Mouse (Mus musculus) hematopoietic stem cell, adult 5-6 weeks (primary cell): Measurements from ENCODE around the gene Pigz. TPM values are rescaled to one million over a fixed set of nuclear protein-coding genes. Genes with fewer than 3 reads are reported as not detected.

Experiments
- ATAC-seq, 2 experiments: fragments of 125-278 bp in 1 of 2; replicated peaks in 1 of 2; 2 replicates each; pipeline ENCODE4 v1.8.0; 2016 to 2017; ENCODE audit warnings: inconsistent platforms in 2 of 2, mild to moderate bottlenecking in 2 of 2, moderate number of reproducible peaks in 2 of 2, low read depth in 1 of 2, moderate TSS enrichment in 1 of 2; ENCODE audit not compliant: low FRiP score in 2 of 2, poor library complexity in 2 of 2, severe bottlenecking in 2 of 2, insufficient read depth in 1 of 2, low TSS enrichment in 1 of 2
- total RNA-seq: library from RNA; stranded (forward); fragments of 172-1452, 232-1000 nt; gene quantifications from 2 replicates; pipeline ENCODE4 v1.2.3, GENCODE M21; 2017

The Pigz gene
- total RNA-seq, 1 experiment from 2014 or later, result not detected

DNA sequence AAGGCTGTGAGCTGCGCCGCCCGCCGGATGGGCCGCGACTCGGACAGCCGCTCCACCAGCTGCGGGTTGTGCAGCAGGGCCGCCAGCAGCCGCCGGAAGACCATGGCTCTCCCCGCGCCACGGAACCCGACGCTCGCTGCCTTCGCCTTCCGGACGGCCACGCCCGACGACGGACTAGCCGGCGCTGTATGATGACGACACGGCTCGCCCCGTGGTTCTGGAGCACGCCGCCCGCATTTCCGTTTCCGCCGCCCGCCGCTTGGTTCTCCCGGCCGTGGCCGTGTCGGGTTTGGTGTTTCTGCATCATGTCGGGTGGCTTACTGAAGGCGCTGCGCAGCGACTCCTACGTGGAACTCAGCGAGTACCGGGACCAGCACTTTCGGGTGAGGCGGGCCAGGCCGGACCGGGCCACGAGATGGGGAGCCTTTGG lies 14.7 kb downstream of the Pigz start, which contains the start of the genes 0610012G03Rik and Ncbp2:
Gene 0610012G03Rik, minus strand, starts transcription at position 150 of the 430 bp plus-strand sequence.
Gene Ncbp2, plus strand, starts transcription at position 169 of the 430 bp plus-strand sequence.
- peak; percentile 87 to 89 for ATAC-seq

DNA sequence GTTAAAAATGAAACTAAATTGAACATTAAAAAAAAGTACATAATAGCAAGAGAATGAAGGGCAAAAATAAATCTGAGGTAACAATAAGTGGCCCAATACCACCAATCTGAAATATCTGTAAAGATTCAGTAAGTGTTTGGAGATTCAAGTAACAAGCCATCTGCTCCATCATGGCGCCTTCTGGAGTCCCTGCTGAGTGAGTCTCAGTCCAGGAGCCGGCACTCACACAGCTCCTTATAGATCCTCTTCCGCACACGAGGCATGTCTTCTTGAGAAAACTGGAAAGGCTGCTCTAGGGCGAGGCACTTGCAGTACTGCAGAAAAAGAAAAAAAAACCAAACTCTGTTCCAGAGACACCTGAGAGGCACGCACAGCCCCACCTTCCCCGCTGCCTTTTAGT lies 29.6 kb downstream of the Pigz start:
- ATAC-seq, result no peak

DNA sequence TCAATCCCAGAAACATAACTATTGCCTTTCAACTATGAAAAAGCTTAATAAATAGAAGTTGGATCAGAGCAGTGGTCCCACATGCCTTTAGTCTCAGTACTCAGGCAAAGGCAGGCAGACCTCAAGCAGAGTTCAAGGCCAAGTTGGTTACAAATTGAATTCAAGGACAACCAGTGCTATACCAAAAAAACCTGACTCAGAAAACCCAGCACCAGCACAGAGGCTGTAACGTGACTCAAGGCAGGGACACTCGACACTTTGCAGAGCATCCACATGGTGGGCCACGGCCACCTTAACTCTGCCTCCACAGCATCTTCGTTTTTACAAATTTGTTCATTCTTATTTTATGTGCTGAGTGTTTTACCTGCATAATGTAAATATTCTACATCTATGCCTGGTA lies 41.6 kb downstream of the Pigz start:
- ATAC-seq, result no peak

DNA sequence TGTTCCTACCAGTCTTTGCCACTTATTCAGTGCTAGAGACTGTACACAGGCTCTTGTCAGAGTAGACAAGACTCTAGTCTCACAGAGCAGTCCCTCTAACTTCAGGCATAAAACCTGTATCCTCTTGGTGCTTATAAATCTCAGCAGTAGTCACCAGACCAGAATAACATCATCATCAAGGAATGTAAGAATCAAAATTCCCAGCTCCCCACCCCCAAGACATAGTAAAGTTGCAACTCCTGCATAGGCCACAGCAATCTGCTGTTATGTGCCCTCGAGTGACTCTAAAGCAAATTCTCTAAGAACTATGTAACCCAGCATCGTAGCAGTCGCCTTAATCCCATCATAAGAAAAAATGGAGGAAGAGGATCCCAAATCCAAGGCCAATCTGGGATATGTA lies 45.9 kb downstream of the Pigz start:
- no peak for ATAC-seq

DNA sequence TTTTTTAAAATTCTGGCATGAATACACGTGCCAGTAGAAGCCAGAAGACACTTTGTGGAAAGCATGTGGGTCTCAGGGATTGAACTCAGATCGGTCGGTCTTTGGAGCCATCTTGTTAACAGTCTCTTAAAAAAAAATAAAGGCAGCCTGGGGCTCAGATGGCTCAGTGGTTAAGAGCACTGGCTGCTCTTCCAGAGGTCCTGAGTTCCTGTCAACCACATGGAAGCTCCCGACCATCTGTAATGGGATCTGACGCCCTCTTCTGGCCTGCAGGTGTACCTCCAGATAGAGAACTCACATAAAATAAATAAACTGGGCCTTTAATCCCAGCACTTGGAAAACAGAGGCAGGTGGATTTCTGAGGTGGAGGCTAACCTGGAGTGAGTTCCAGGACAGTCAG lies 47.3 kb downstream of the Pigz start:
- no peak for ATAC-seq

DNA sequence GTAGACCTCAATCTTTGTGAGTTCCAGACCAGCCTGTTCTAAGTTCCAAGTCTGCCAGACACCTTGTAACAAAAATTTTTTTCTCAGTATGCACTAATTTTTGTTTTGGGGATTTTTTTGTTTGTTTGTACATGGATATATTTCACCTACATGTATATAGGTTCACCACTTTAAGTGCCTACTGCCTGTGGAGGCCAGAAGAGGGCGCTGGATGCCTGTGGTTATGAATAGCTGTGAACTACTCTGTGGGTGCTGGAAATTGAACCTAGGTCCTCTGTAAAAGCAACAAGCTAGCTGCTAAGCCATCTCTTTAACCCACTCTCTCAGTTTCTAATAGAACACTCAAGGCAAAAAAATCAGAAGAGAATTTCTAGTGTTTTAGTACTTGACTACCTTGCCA lies 58.4 kb downstream of the Pigz start:
- ATAC-seq, result no peak

DNA sequence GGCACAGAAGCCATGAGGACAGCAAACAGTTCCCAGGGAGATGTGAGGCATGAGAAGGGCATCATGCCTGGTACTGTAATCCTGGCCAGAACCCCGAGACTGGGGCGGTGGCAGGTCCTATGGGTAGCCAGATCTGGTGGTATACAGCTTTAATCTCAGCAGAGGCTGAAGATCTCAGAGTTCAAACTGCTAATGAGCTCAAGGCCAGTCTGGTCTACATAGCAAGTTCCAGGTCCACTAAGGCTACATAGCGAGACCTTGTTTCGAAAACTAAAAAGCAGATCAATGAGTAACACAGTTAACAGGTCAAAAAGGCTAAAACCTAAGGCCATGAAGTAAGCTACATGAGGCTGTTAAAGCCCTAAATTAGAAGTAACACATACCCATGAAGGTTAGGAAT lies 59.5 kb downstream of the Pigz start:
- ATAC-seq, result no peak

DNA sequence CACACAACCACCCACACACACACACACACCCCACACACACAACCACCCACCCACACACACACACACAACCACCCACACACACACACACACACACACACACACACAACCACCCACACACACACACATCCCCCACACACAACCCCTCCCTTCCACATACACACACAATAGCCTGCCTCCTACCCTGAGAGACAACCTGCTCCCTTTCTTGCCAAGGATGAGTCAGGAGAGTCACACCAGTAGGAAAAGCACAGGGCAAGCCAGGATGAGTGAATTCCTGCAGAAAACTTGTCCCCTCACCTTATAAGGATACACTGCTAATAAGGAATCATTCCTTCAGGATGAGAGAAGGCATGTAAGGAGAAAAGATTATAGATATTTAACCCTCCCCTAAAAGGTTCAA lies 60.3 kb downstream of the Pigz start:
- no peak for ATAC-seq

Other genes with a start within 250 kb of the Pigz start
- gene Meltf, start 55.0 kb upstream of the Pigz start, total RNA-seq, result not detected in 2 replicates
- 9.6 and 14.9 TPM in 2 replicates for gene 0610012G03Rik, start 14.6 kb downstream of the Pigz start, total RNA-seq
- 41.9 and 45.2 TPM in 2 replicates for gene Ncbp2, start 14.7 kb downstream of the Pigz start, total RNA-seq
- 15.0 and 16.7 TPM in 2 replicates for gene Senp5, start 69.4 kb downstream of the Pigz start, total RNA-seq
- gene Pak2, start 145.5 kb downstream of the Pigz start, total RNA-seq, result 69.2 and 72.4 TPM in 2 replicates
- 60.6 and 94.2 TPM in 2 replicates for gene Pigx, start 165.9 kb downstream of the Pigz start, total RNA-seq
- 46.1 and 72.0 TPM in 2 replicates for gene Cep19, start 165.9 kb downstream of the Pigz start, total RNA-seq
- gene Nrros, start 231.7 kb downstream of the Pigz start, total RNA-seq, result 78.9 and 112 TPM in 2 replicates
- 54.4 and 58.5 TPM in 2 replicates for gene Bex6, start 246.0 kb downstream of the Pigz start, total RNA-seq